Mouse (Mus musculus): ENCODE data around the gene Zswim7.
A peak's percentile ranks its signal among the peaks of the same experiment; 100 is the strongest.
"Not testable (repeated sequence)": the region's sequence is repeated elsewhere in the genome, so short reads cannot be mapped to it uniquely, and the experiment has no call there.

Zswim7 gene

GRCm38 (mm10) chr11:62280675-62281600, at the start of gene Zswim7, which contains the start of gene Ttc19:
TSS of gene Zswim7 (minus strand) at chr11:62281375.
TSS of gene Ttc19 (plus strand) at chr11:62281473.
- DNase-seq (ENCODE audit: extremely low read depth, low read depth, low spot score), result peak; percentile 23

GRCm38 (mm10) chr11:62323659-62324058, 42.5 kb upstream of the Zswim7 start:
- no peak for DNase-seq (ENCODE audit: extremely low read depth, low read depth, low spot score)

GRCm38 (mm10) chr11:62320097-62320496, 38.9 kb upstream of the Zswim7 start:
- no peak for DNase-seq (ENCODE audit: extremely low read depth, low read depth, low spot score)

GRCm38 (mm10) chr11:62317746-62318145, 36.6 kb upstream of the Zswim7 start:
- no peak for DNase-seq (ENCODE audit: extremely low read depth, low read depth, low spot score)

GRCm38 (mm10) chr11:62314984-62315383, 33.8 kb upstream of the Zswim7 start:
- no peak for DNase-seq (ENCODE audit: extremely low read depth, low read depth, low spot score)

GRCm38 (mm10) chr11:62309296-62309695, 28.1 kb upstream of the Zswim7 start:
- no peak for DNase-seq (ENCODE audit: extremely low read depth, low read depth, low spot score)

- no peak for DNase-seq (ENCODE audit: extremely low read depth, low read depth, low spot score)
Observed at GRCm38 (mm10) chr11:62305866-62306265, 24.7 kb upstream of the Zswim7 start.

GRCm38 (mm10) chr11:62298883-62299282, 17.7 kb upstream of the Zswim7 start:
- DNase-seq (ENCODE audit: extremely low read depth, low read depth, low spot score), result no peak

GRCm38 (mm10) chr11:62294121-62294520, 12.9 kb upstream of the Zswim7 start:
- DNase-seq (ENCODE audit: extremely low read depth, low read depth, low spot score), result no peak

GRCm38 (mm10) chr11:62287700-62288099, 6.5 kb upstream of the Zswim7 start:
- DNase-seq (ENCODE audit: extremely low read depth, low read depth, low spot score), result no peak

GRCm38 (mm10) chr11:62285020-62285419, 3.8 kb upstream of the Zswim7 start:
- DNase-seq (ENCODE audit: extremely low read depth, low read depth, low spot score), result no peak

- DNase-seq (ENCODE audit: extremely low read depth, low read depth, low spot score), result not testable (repeated sequence)
Observed at GRCm38 (mm10) chr11:62284020-62284419, 2.8 kb upstream of the Zswim7 start.

GRCm38 (mm10) chr11:62281601-62281997, 424 bp upstream of the Zswim7 start:
- DNase-seq (ENCODE audit: extremely low read depth, low read depth, low spot score), result no peak

- no peak for DNase-seq (ENCODE audit: extremely low read depth, low read depth, low spot score)
Observed at GRCm38 (mm10) chr11:62278027-62278426, 3.1 kb downstream of the Zswim7 start.

GRCm38 (mm10) chr11:62277086-62277485, 4.1 kb downstream of the Zswim7 start:
- no peak for DNase-seq (ENCODE audit: extremely low read depth, low read depth, low spot score)

- DNase-seq (ENCODE audit: extremely low read depth, low read depth, low spot score), result no peak
Observed at GRCm38 (mm10) chr11:62270851-62271250, 10.3 kb downstream of the Zswim7 start.

GRCm38 (mm10) chr11:62269097-62269496, 12.1 kb downstream of the Zswim7 start:
- no peak for DNase-seq (ENCODE audit: extremely low read depth, low read depth, low spot score)

GRCm38 (mm10) chr11:62268381-62268780, 12.8 kb downstream of the Zswim7 start:
- DNase-seq (ENCODE audit: extremely low read depth, low read depth, low spot score), result no peak

- no peak for DNase-seq (ENCODE audit: extremely low read depth, low read depth, low spot score)
Observed at GRCm38 (mm10) chr11:62266466-62267214, 14.5 kb downstream of the Zswim7 start.

- DNase-seq (ENCODE audit: extremely low read depth, low read depth, low spot score), result no peak
Observed at GRCm38 (mm10) chr11:62265642-62266041, 15.5 kb downstream of the Zswim7 start.

GRCm38 (mm10) chr11:62264018-62264417, 17.2 kb downstream of the Zswim7 start:
- no peak for DNase-seq (ENCODE audit: extremely low read depth, low read depth, low spot score)

- no peak for DNase-seq (ENCODE audit: extremely low read depth, low read depth, low spot score)
Observed at GRCm38 (mm10) chr11:62263599-62263998, 17.6 kb downstream of the Zswim7 start.

Data from fat pad, adult 2 months (tissue).